Mouse (Mus musculus): ENCODE data around the gene Fv1. TPM values are rescaled to one million over a fixed set of nuclear protein-coding genes. Genes with fewer than 3 reads are reported as not detected.

Gene Fv1
- polyA plus RNA-seq, 1 experiment from 2014 or later: 11.6 TPM

GRCm38 (mm10) chr4:147888237-147888636 lies 19.5 kb downstream of the Fv1 start:
- Histone ChIP-seq H3K4me3 (replicated peaks) (no peak overlapping the region), H3K36me3 (peaks cover 94% of the 10 kb centered on the region), H3K4me1 (replicated peaks) (no peaks in the 10 kb centered on the region), H3K27me3 (no peaks in the 10 kb centered on the region), H3K9me3 (no peaks in the 10 kb centered on the region), H3K9ac (replicated peaks) (no peak overlapping the region), H3K27ac (no peak overlapping the region), H3K4me2 (replicated peaks) (no peak overlapping the region)
- 84% methylated on average over 4 of the region's 4 CpGs for WGBS
- ATAC-seq: no peak

DNA sequence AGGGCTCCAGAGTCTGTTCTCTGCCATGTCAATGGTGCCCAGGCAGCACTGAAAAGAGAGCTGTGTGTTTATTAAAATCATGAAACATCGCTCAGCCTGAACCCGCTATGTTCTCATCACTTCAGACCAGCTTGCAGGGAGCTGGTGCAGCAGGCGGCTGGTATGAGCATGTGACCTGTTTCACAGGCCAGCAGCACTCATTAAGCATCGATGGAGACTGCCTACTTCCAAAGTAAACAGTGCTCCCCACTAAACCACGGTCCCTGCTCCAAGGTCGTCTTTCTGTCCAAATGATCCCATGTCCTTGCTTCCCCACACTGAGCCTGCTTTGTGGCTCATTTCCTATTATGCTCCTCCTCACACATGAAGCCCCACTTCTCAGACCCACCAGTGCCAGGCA lies 21.6 kb downstream of the Fv1 start:
- Histone ChIP-seq H3K27me3 (no peaks in the 10 kb centered on the region), H3K4me2 (replicated peaks) (no peak overlapping the region), H3K4me3 (replicated peaks) (no peak overlapping the region), H3K9ac (replicated peaks) (no peak overlapping the region), H3K36me3 (peaks cover 94% of the 10 kb centered on the region), H3K27ac (no peak overlapping the region), H3K9me3 (no peaks in the 10 kb centered on the region), H3K4me1 (replicated peaks) (no peaks in the 10 kb centered on the region)
- WGBS: 86% methylated on average over 6 of the region's 6 CpGs
- no peak for ATAC-seq

GRCm38 (mm10) chr4:147895815-147896330 lies 27.1 kb downstream of the Fv1 start:
- no peak for ATAC-seq
- Histone ChIP-seq H3K9ac (replicated peaks) (no peak overlapping the region), H3K9me3 (no peaks in the 10 kb centered on the region), H3K27ac (no peak overlapping the region), H3K27me3 (no peaks in the 10 kb centered on the region), H3K4me2 (replicated peaks) (no peak overlapping the region), H3K4me1 (replicated peaks) (no peaks in the 10 kb centered on the region), H3K36me3 (peaks cover 98% of the 10 kb centered on the region), H3K4me3 (replicated peaks) (no peak overlapping the region)
- WGBS: 94% methylated on average over 4 of the region's 4 CpGs

DNA sequence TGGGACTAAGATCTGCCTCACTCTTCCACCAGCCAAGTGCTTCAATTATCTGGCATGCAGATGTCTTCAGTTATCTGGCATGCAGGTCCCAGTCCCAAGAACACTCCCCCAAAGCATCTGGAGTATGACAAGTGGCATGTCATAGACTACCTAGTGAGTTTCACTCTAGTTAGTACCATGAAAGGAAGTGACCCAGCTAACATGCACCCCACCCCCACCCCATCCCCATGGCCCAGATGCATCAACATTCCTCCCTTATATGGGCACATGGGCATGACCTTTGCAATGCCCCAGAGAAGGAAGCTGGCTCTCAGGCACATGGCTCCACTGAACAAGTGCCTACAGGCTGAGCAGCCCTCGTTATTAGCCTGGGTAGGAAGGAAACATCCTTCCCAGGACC lies 27.6 kb downstream of the Fv1 start:
- Histone ChIP-seq H3K4me1 (replicated peaks) (no peaks in the 10 kb centered on the region), H3K9me3 (no peaks in the 10 kb centered on the region), H3K4me2 (replicated peaks) (no peak overlapping the region), H3K27ac (no peak overlapping the region), H3K9ac (replicated peaks) (no peak overlapping the region), H3K4me3 (replicated peaks) (no peak overlapping the region), H3K36me3 (peaks cover 94% of the 10 kb centered on the region), H3K27me3 (no peaks in the 10 kb centered on the region)
- no peak for ATAC-seq
- 81% methylated on average over 1 of the region's 1 CpGs for WGBS

DNA sequence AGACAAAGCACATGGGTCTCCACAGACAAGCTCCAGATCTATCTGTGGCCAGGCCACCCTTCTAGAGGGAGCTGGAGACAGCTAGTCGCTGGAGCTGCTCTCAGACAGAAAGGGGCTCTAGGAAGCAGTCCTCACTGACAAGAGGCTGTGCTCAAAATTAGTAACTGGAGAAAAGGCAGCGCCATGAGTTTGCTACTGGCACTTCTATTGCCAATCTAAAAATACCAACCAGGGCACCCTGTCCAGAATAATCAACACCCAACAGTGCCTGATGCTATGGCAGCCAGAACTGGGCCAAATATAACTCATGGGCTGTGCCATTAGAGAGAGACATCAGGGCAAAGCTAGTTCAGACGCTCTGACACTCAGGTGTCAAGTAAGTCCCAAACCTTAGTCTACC lies 28.6 kb downstream of the Fv1 start:
- Histone ChIP-seq H3K9ac (replicated peaks) (no peak overlapping the region), H3K9me3 (no peaks in the 10 kb centered on the region), H3K4me3 (replicated peaks) (no peak overlapping the region), H3K4me2 (replicated peaks) (no peak overlapping the region), H3K4me1 (replicated peaks) (no peaks in the 10 kb centered on the region), H3K36me3 (peaks cover 91% of the 10 kb centered on the region), H3K27ac (no peak overlapping the region), H3K27me3 (no peaks in the 10 kb centered on the region)
- no peak for ATAC-seq
- 86% methylated on average over 3 of the region's 3 CpGs for WGBS

- Histone ChIP-seq H3K9me3 (no peaks in the 10 kb centered on the region), H3K27me3 (no peaks in the 10 kb centered on the region), H3K4me2 (replicated peaks) (no peak overlapping the region), H3K4me3 (replicated peaks) (no peak overlapping the region), H3K9ac (replicated peaks) (no peak overlapping the region), H3K4me1 (replicated peaks) (peaks cover 16% of the 10 kb centered on the region), H3K36me3 (peaks cover 71% of the 10 kb centered on the region), H3K27ac (no peak overlapping the region)
- 87% methylated on average over 7 of the region's 7 CpGs for WGBS
- no peak for ATAC-seq
Observed at GRCm38 (mm10) chr4:147900452-147900851, 31.7 kb downstream of the Fv1 start.

- Histone ChIP-seq H3K4me1 (replicated peaks) (peaks cover 16% of the 10 kb centered on the region), H3K27ac (no peak overlapping the region), H3K4me3 (replicated peaks) (0 out of 2 replicates have a peak overlapping the region, but pooled peaks have one; percentile 79), H3K27me3 (no peaks in the 10 kb centered on the region), H3K36me3 (peaks cover 45% of the 10 kb centered on the region), H3K9me3 (no peaks in the 10 kb centered on the region), H3K9ac (replicated peaks) (no peak overlapping the region), H3K4me2 (replicated peaks) (peak overlapping the region; percentile 66; the same call in 1 of the 2 replicates)
- ATAC-seq: no peak
- WGBS: 92% methylated on average over 12 of the region's 12 CpGs
Observed at GRCm38 (mm10) chr4:147902906-147903500, 34.2 kb downstream of the Fv1 start.

DNA sequence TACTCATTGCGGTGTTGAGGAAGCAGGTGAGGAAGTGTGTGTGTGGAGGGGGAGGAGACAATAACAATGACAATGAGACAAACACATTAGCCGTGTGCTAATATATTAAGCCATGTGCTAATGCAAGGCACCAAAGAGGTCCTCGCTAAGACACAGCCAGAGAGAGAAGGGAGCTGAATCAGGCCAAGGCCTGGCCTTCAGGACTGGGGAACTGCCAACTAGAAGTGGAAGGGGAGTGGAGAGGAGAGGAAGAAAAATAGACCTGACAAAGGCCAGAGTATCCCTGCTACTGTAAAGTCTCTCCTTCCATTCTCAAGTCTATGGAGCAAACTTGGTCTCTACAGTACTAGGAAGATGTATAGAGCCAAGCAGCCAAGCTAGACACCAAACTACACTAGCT lies 34.8 kb downstream of the Fv1 start:
- ATAC-seq: no peak
- H3K27me3 ChIP-seq: no peaks in the 10 kb centered on the region
- no peaks in the 10 kb centered on the region for H3K9me3 ChIP-seq
- H3K36me3 ChIP-seq: peaks cover 39% of the 10 kb centered on the region
- H3K9ac ChIP-seq (replicated peaks): peak overlapping the region; percentile 83
- H3K4me3 ChIP-seq (replicated peaks): peak overlapping the region; percentile 79
- H3K4me1 ChIP-seq (replicated peaks): peaks cover 16% of the 10 kb centered on the region
- H3K27ac ChIP-seq: no peak overlapping the region
- WGBS: 88% methylated on average over 3 of the region's 3 CpGs
- H3K4me2 ChIP-seq (replicated peaks): peak overlapping the region; percentile 66

GRCm38 (mm10) chr4:147904313-147905089 lies 35.7 kb downstream of the Fv1 start, which contains the start of gene Mfn2:
Gene Mfn2 (minus strand): TSS chr4:147904704.
- H3K36me3 ChIP-seq: peaks cover 30% of the 10 kb centered on the region
- peak; percentile 93 for ATAC-seq
- under 1% methylated on average over 48 of the region's 59 CpGs for WGBS

GRCm38 (mm10) chr4:147905090-147905659 lies 36.4 kb downstream of the Fv1 start:
- no peak; the same call in none of the 2 replicates for ATAC-seq
- H3K4me1 ChIP-seq (replicated peaks): peaks cover 16% of the 10 kb centered on the region
- peaks cover 23% of the 10 kb centered on the region for H3K36me3 ChIP-seq
- no peaks in the 10 kb centered on the region for H3K9me3 ChIP-seq
- H3K9ac ChIP-seq (replicated peaks): peak overlapping the region; percentile 83; the same call in 1 of the 2 replicates
- under 1% methylated on average over 8 of the region's 8 CpGs for WGBS
- peak overlapping the region; percentile 56 for H3K4me2 ChIP-seq (replicated peaks)
- H3K4me3 ChIP-seq (replicated peaks): peak overlapping the region; percentile 79
- no peaks in the 10 kb centered on the region for H3K27me3 ChIP-seq
- H3K27ac ChIP-seq: peak overlapping the region; percentile 78

More at GRCm38 (mm10) chr4:147904313-147905089, 35.7 kb downstream of the Fv1 start, which contains the start of gene Mfn2:
- H3K4me1 ChIP-seq (replicated peaks): peaks cover 16% of the 10 kb centered on the region
- H3K4me2 ChIP-seq (replicated peaks): peak within 1 kb of the TSS; percentile 66
- H3K4me3 ChIP-seq (replicated peaks): peak within 1 kb of the TSS; percentile 79
- H3K27me3 ChIP-seq: no peaks in the 10 kb centered on the region
- peak within 1 kb of the TSS; percentile 83 for H3K9ac ChIP-seq (replicated peaks)
- no peaks in the 10 kb centered on the region for H3K9me3 ChIP-seq
- H3K27ac ChIP-seq: peak within 1 kb of the TSS; percentile 78

DNA sequence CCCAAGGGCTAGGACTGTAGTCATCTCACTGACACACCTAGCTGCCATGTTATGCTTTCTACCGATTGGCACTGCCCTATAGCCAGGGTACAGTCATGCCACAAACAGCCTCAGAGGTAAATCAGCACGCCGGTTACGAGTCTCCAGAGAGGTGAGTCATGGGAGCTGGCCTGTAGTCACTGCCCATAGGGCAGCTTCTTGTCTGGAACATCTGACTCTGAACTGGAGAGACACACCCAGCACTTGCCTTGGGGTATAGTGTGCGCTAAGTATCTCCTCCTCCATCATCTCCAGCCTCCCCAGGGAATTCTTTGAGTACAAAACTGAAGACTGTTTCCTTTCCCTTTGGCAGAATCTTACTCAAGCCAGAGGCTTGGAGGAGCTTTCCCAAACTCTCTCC lies 37.5 kb downstream of the Fv1 start:
- peaks cover 17% of the 10 kb centered on the region for H3K36me3 ChIP-seq
- no peaks in the 10 kb centered on the region for H3K9me3 ChIP-seq
- H3K27ac ChIP-seq: no peak overlapping the region
- no peak overlapping the region for H3K9ac ChIP-seq (replicated peaks)
- H3K4me2 ChIP-seq (replicated peaks): no peak overlapping the region
- no peaks in the 10 kb centered on the region for H3K27me3 ChIP-seq
- no peak for ATAC-seq
- peaks cover 16% of the 10 kb centered on the region for H3K4me1 ChIP-seq (replicated peaks)
- WGBS: 87% methylated on average over 5 of the region's 5 CpGs
- H3K4me3 ChIP-seq (replicated peaks): no peak overlapping the region

GRCm38 (mm10) chr4:147909486-147909885 lies 40.7 kb downstream of the Fv1 start:
- H3K36me3 ChIP-seq: 0 out of 2 replicates have a peak, but pooled peaks cover 2% of the 10 kb centered on the region
- peaks cover 4% of the 10 kb centered on the region for H3K4me1 ChIP-seq (replicated peaks)
- no peak overlapping the region for H3K4me3 ChIP-seq (replicated peaks)
- H3K9me3 ChIP-seq: no peaks in the 10 kb centered on the region
- 91% methylated on average over 5 of the region's 5 CpGs for WGBS
- no peak overlapping the region for H3K9ac ChIP-seq (replicated peaks)
- no peak for ATAC-seq
- no peak overlapping the region for H3K4me2 ChIP-seq (replicated peaks)
- no peaks in the 10 kb centered on the region for H3K27me3 ChIP-seq
- H3K27ac ChIP-seq: no peak overlapping the region
